Mouse (Mus musculus) stomach, embryonic 14.5 days (tissue): ENCODE results near the gene Basp1. TPM values are rescaled to one million over a fixed set of nuclear protein-coding genes. Genes with fewer than 3 reads are reported as not detected.

Experiments used
- ATAC-seq: fragments of 200-750 bp; cut with Nextera tagmentation; 2 replicates; pipeline ENCODE4 v1.8.0; 2017; ENCODE audit warnings: low read depth, moderate TSS enrichment; ENCODE audit not compliant: insufficient number of reproducible peaks, insufficient read depth, low FRiP score
- H3K27ac ChIP-seq: fragments of 300-500 bp; sonication (generic); 2 replicates; pipeline ENCODE4 v1.5.1; 2014; ENCODE audit warnings: mild to moderate bottlenecking, low read length, moderate library complexity, mixed read lengths
- H3K27me3 ChIP-seq: fragments of 300-500 bp; sonication (generic); 2 replicates; pipeline ENCODE4 v1.6.1; 2014; ENCODE audit warnings: low read length, control low read depth, mixed read lengths; ENCODE audit not compliant: control insufficient read depth, insufficient read depth
- H3K36me3 ChIP-seq: fragments of 300-500 bp; sonication (generic); 2 replicates; pipeline ENCODE4 v1.6.1; 2014; ENCODE audit warnings: mild to moderate bottlenecking, control low read depth, low read length, moderate library complexity, mixed read lengths; ENCODE audit not compliant: control insufficient read depth, insufficient read depth
- H3K4me1 ChIP-seq: fragments of 300-500 bp; sonication (generic); 2 replicates; pipeline ENCODE4 v1.6.1; 2014; ENCODE audit warnings: low read length, control low read depth, mixed read lengths; ENCODE audit not compliant: control insufficient read depth, insufficient read depth
- H3K4me2 ChIP-seq: fragments of 300-500 bp; sonication (generic); replicated peaks from 2 replicates; pipeline ENCODE4 v1.6.1; 2014; ENCODE audit warnings: low read depth, low read length, control low read depth
- H3K4me3 ChIP-seq: fragments of 300-500 bp; sonication (generic); 2 replicates; pipeline ENCODE4 v1.5.1; 2014; ENCODE audit warnings: low read depth, low read length, control low read depth
- H3K9ac ChIP-seq: fragments of 300-500 bp; sonication (generic); replicated peaks from 2 replicates; pipeline ENCODE4 v1.6.1; 2014; ENCODE audit warnings: low read depth, mild to moderate bottlenecking, control low read depth, low read length, moderate library complexity, mixed read lengths
- H3K9me3 ChIP-seq: fragments of 300-500 bp; sonication (generic); 2 replicates; pipeline ENCODE4 v1.6.1; 2016; ENCODE audit warnings: low read depth, low read length, control low read depth; ENCODE audit not compliant: control insufficient read depth
- WGBS: fragments of 180-500 bp; shearing (Covaris S2); extraction: QIAGEN DNeasy Blood & Tissue Kit; methylation state at CpG from one replicate; pipeline ENCODE4 v1.1.7; 2014; 5-methylcytosine and 5-hydroxymethylcytosine counted together
- polyA plus RNA-seq: library from polyadenylated mRNA; unstranded; fragments of >200 nt; fragmentation: Nextera tagmentation; extraction: Ambion mirVana; gene quantifications from 2 replicates; pipeline ENCODE4 v1.2.1, GENCODE M21; 2014

Basp1 gene
- polyA plus RNA-seq, 1 experiment from 2014 or later: 29.3 TPM

DNA sequence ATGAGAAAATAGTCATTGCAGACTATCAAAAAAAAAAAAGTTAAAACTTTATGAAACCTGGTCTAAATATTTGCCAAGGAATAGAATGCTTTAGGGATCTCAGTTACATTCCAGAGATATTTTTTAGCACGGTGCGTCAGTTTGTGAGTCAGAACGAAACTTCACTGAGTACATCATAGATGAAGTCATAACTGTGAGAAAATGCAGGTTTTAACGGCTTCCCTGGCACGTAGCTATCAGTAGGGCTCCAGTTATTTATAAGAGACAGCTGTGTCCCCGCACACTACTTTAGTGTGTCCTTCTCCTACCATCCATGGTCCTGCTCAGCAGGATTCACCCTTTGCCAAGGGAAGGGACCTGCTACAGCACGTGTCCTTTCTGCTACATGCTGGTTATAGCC, 44.0 kb downstream of the Basp1 start:
- 57% methylated on average over 7 of the region's 7 CpGs for WGBS
- Histone ChIP-seq H3K9ac (no peak overlapping the region), H3K27me3 (no peaks in the 10 kb centered on the region), H3K27ac (no peak overlapping the region), H3K4me3 (no peak overlapping the region), H3K36me3 (no peaks in the 10 kb centered on the region; the same call in 1 of the 2 replicates), H3K9me3 (no peaks in the 10 kb centered on the region), H3K4me2 (no peak overlapping the region), H3K4me1 (0 out of 2 replicates have a peak, but pooled peaks cover 3% of the 10 kb centered on the region)
- ATAC-seq: no peak

DNA sequence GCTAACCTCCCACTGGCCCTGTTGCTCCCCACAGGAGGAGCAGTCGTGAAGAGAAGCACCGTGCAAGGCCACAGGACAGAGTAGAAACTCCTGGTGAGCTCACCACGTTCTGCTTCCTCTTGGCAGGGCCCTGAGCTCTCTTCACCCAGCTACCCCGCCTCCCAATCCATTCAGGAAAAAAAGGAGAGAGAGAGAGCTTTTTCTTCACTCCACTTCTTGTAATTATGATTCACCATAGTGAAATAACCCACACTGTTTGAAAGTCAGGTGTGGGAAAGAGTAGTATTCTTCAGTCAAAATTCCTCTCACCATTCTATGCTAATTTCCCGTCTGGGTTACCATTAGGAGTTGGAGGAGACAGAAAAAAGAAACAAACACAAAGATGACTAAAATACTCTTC, 48.1 kb downstream of the Basp1 start:
- no peak overlapping the region for H3K27ac ChIP-seq
- H3K27me3 ChIP-seq: no peaks in the 10 kb centered on the region
- no peaks in the 10 kb centered on the region for H3K9me3 ChIP-seq
- H3K9ac ChIP-seq: no peak overlapping the region
- H3K4me2 ChIP-seq: no peak overlapping the region
- no peaks in the 10 kb centered on the region; the same call in 1 of the 2 replicates for H3K36me3 ChIP-seq
- no peak for ATAC-seq
- 0 out of 2 replicates have a peak, but pooled peaks cover 8% of the 10 kb centered on the region for H3K4me1 ChIP-seq
- 50% methylated on average over 5 of the region's 5 CpGs for whole genome bisulfite sequencing
- H3K4me3 ChIP-seq: no peak overlapping the region

DNA sequence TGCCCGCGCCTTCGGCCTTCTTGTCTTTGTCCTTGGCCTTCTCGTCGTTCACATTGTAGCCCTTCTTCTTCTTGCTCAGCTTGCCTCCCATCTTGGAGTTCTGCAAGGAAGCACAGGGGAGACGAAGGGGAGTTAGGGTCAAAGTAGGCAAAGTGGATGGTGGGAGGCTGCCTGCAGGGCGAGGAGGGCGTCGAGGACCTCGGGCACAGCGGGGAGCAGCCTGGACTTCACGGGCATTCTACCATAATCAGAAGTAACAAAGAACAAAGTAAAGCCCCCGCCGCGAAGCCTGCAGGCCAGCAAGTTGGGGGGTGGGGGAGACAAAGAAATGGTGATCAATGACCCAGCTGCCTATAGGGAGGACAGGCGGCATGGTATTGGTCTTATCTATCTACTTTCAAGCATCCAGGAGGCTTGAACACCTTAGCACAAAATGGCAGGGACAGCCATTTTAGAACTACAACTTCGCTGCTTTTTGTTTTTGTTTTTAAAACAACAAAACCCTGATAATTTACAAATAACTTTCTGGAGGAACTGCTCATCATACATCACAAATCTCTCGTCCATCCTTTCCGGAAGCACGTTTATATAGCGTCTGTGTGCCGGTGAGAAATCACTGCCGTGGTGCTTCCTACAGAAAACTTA, 48.6 kb downstream of the Basp1 start:
- peak overlapping the region; percentile 50 for H3K4me2 ChIP-seq
- 44% methylated on average over 23 of the region's 23 CpGs for whole genome bisulfite sequencing
- H3K27me3 ChIP-seq: no peaks in the 10 kb centered on the region
- no peak overlapping the region for H3K27ac ChIP-seq
- peak overlapping the region; percentile 48; the same call in 1 of the 2 replicates for H3K9ac ChIP-seq
- peak overlapping the region; percentile 20; the same call in 1 of the 2 replicates for H3K4me3 ChIP-seq
- ATAC-seq: no peak
- H3K9me3 ChIP-seq: no peaks in the 10 kb centered on the region
- H3K4me1 ChIP-seq: 0 out of 2 replicates have a peak, but pooled peaks cover 8% of the 10 kb centered on the region
- no peaks in the 10 kb centered on the region; the same call in 1 of the 2 replicates for H3K36me3 ChIP-seq

DNA sequence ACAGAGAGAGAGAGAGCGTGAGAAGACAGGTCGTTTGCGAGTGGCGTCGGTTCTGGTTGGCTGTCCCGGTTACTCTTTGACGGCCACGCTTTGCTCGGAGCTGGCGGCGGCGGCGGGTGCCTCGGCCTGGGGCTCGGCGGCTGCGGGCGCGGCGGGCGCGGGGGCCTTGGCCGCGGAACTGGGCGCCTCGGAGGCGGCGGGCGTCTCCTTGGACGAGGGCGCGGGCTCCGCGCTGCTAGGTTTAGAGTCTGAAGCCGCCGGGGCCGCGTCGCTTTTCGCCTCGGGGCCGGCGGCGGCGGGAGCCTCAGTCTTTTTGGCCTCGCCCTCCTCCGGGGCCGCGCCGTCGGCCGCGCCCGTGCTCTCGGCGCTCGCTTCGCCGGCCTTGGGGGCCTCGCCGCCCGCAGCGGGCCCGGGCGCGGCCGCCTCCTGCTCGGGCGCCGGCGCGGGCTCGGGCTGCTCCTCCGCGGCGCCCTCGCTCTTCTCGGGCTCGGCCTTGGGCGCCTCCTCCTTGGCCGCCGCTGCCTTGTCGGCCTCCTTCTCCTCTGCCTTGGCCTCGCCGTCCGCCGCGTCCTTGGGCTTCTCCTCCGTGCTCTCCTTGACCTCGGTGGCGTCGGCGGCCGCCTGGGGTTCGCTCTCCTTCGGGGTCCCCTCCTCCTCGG, 49.3 kb downstream of the Basp1 start:
- ATAC-seq: peak; percentile 62; the same call in 1 of the 2 replicates
- Histone ChIP-seq H3K9ac (peak overlapping the region; percentile 48; the same call in 1 of the 2 replicates), H3K27ac (no peak overlapping the region), H3K4me3 (peak overlapping the region; percentile 20), H3K4me2 (peak overlapping the region; percentile 50), H3K36me3 (no peaks in the 10 kb centered on the region; the same call in 1 of the 2 replicates), H3K9me3 (no peaks in the 10 kb centered on the region), H3K4me1 (0 out of 2 replicates have a peak, but pooled peaks cover 8% of the 10 kb centered on the region), H3K27me3 (no peaks in the 10 kb centered on the region)
- WGBS: 27% methylated on average over 67 of the region's 97 CpGs

DNA sequence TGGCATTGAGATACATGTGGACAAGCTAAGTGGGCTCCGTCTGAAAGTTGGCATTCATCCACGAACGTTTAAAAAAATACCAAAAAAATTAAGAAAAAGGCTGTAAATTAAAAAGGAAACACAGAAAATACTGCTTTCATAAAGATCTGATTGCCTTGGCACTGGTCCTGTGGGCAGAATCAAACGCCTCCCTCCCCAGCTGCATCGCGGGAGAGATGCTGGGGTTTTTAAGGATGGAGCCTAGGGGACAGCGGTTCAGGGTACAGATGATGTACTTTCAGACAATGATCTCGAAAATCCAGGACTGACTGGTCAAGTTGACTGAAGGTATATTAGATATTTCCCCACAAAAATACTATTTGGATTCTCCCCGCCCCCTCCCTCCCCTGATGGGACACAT, 49.9 kb downstream of the Basp1 start:
- H3K9ac ChIP-seq: no peak overlapping the region
- H3K4me2 ChIP-seq: no peak overlapping the region
- no peak overlapping the region for H3K27ac ChIP-seq
- 0 out of 2 replicates have a peak, but pooled peaks cover 8% of the 10 kb centered on the region for H3K4me1 ChIP-seq
- ATAC-seq: no peak
- no peaks in the 10 kb centered on the region for H3K27me3 ChIP-seq
- no peaks in the 10 kb centered on the region; the same call in 1 of the 2 replicates for H3K36me3 ChIP-seq
- no peaks in the 10 kb centered on the region for H3K9me3 ChIP-seq
- 93% methylated on average over 9 of the region's 9 CpGs for WGBS
- H3K4me3 ChIP-seq: no peak overlapping the region

DNA sequence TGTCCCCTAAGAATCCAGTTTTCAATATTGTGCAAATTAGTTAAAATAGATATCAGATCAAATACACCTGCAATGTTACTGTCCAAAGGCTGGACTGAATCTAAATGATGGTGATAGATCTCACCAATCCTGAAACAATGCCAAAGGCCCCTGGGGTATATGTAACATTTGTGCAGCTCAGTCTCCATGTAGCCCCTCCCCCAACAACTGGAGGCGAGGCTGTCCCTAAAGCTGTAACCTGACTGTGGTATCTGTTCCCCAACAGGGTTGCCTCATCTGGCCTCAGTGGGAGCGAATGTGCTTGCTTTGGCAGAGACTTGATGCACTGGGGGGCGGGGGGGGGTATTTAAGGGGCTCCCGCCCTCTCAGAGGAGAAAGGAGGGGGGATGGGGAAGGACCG, 52.7 kb downstream of the Basp1 start:
- ATAC-seq: no peak
- Histone ChIP-seq H3K27ac (no peak overlapping the region), H3K4me2 (no peak overlapping the region), H3K36me3 (no peaks in the 10 kb centered on the region; the same call in 1 of the 2 replicates), H3K9ac (no peak overlapping the region), H3K27me3 (no peaks in the 10 kb centered on the region), H3K9me3 (no peaks in the 10 kb centered on the region), H3K4me1 (0 out of 2 replicates have a peak, but pooled peaks cover 8% of the 10 kb centered on the region), H3K4me3 (no peak overlapping the region)
- WGBS: 53% methylated on average over 5 of the region's 5 CpGs

DNA sequence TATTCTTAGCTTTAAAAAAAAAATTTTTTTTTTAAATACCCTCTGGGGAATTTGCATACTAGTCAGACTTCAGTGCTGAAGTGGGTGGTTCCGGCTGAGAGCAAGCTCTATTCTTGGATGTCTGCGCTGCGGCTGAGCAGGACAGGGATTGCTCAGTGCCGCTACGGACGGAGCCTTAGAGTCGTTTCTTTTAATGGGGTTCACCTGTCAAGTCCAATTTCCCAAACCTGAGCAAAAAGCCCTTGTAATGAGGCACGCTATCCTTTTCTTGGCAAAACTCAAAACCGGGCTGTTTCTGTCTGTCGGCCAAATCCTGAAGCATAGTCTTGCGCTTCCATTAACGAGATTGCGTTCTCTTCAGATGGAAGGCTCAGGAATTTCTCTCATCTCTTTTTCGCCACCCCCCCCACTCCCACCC, 54.9 kb downstream of the Basp1 start:
- Histone ChIP-seq H3K27ac (no peak overlapping the region), H3K4me3 (no peak overlapping the region), H3K9me3 (no peaks in the 10 kb centered on the region), H3K4me2 (no peak overlapping the region), H3K27me3 (no peaks in the 10 kb centered on the region), H3K4me1 (no peaks in the 10 kb centered on the region), H3K36me3 (no peaks in the 10 kb centered on the region), H3K9ac (no peak overlapping the region)
- ATAC-seq: no peak
- WGBS: 48% methylated on average over 14 of the region's 14 CpGs

DNA sequence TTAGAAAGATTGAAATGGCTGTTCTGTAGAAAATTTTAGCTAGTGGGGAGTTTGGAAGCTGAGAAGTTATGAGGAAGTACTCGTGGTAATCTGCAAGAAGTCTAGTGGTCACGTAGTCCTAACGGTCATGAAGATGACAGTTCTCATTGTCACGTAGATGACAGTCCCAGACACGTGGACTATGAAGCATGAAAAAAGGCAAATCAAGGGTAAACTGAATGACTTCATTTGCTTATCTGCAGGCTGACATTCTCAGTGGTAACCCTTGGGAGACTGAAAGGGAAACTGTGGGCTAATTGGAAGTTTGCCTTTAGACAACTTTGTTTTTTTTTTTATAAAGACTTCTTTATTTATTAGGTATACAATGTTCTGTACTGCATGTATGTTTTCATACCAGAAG, 58.2 kb downstream of the Basp1 start:
- Histone ChIP-seq H3K9me3 (no peaks in the 10 kb centered on the region), H3K9ac (no peak overlapping the region), H3K27ac (no peak overlapping the region), H3K27me3 (no peaks in the 10 kb centered on the region), H3K4me2 (no peak overlapping the region), H3K4me3 (no peak overlapping the region), H3K36me3 (no peaks in the 10 kb centered on the region), H3K4me1 (no peaks in the 10 kb centered on the region)
- ATAC-seq: no peak
- 89% methylated on average over 5 of the region's 5 CpGs for WGBS
